Mouse (Mus musculus) forebrain, postnatal 0 days (tissue): Measurements from ENCODE around the gene Galk1. TPM values are rescaled to one million over a fixed set of nuclear protein-coding genes. Genes with fewer than 3 reads are reported as not detected.

Source experiments
- ATAC-seq: fragments of 200-750 bp; cut with Nextera tagmentation; 2 replicates; pipeline ENCODE4 v1.8.0; 2017; ENCODE audit warnings: mild to moderate bottlenecking, moderate library complexity
- DNase-seq: peaks from one replicate; pipeline ENCODE4 v3.0.0-alpha.2; 2015
- H3K27ac ChIP-seq: fragments of 300-500 bp; sonication (generic); 2 replicates; pipeline ENCODE4 v1.5.1; 2014; ENCODE audit warnings: low read depth, mild to moderate bottlenecking, antibody characterized with exemption, low read length, moderate library complexity, mixed read lengths
- H3K27me3 ChIP-seq: fragments of 300-500 bp; sonication (generic); 2 replicates; pipeline ENCODE4 v1.6.1; 2014; ENCODE audit warnings: mild to moderate bottlenecking, low read length, mixed read lengths; ENCODE audit not compliant: insufficient read depth
- H3K36me3 ChIP-seq: fragments of 300-500 bp; sonication (generic); 2 replicates; pipeline ENCODE4 v1.6.1; 2014; ENCODE audit warnings: mild to moderate bottlenecking, moderate library complexity; ENCODE audit not compliant: insufficient read depth
- H3K4me1 ChIP-seq: fragments of 300-500 bp; sonication (generic); 2 replicates; pipeline ENCODE4 v1.6.1; 2014; ENCODE audit warnings: antibody characterized with exemption; ENCODE audit not compliant: insufficient read depth
- H3K4me2 ChIP-seq: fragments of 300-500 bp; sonication (generic); 2 replicates; pipeline ENCODE4 v1.6.1; 2014; ENCODE audit warnings: low read depth, mild to moderate bottlenecking, moderate library complexity
- H3K4me3 ChIP-seq: fragments of 300-500 bp; sonication (generic); 2 replicates; pipeline ENCODE4 v1.5.1; 2014; ENCODE audit warnings: low read depth, low read length, mixed read lengths
- H3K9ac ChIP-seq: fragments of 300-500 bp; sonication (generic); 2 replicates; pipeline ENCODE4 v1.6.1; 2014; ENCODE audit warnings: mild to moderate bottlenecking
- H3K9me3 ChIP-seq: fragments of 300-500 bp; sonication (generic); 2 replicates; pipeline ENCODE4 v1.6.1; 2016; ENCODE audit warnings: low read length
- CTCF ChIP-seq: sonication (generic); IDR thresholded peaks from 2 replicates; pipeline ENCODE4 v1.5.1; 2016; ENCODE audit warnings: antibody characterized with exemption, control low read depth, low read depth
- WGBS: fragments of 180-500 bp; shearing (Covaris S2); extraction: QIAGEN DNeasy Blood & Tissue Kit; methylation state at CpG from one replicate; pipeline ENCODE4 v1.1.7; 2014; 5-methylcytosine and 5-hydroxymethylcytosine counted together
- polyA plus RNA-seq: library from polyadenylated mRNA; unstranded; fragments of >200 nt; fragmentation: Nextera tagmentation; extraction: Ambion mirVana; gene quantifications from 2 replicates; pipeline ENCODE4 v1.2.1, GENCODE M21; 2015
- total RNA-seq: library from RNA; depleted of rRNA; stranded (reverse); fragments of >200 nt; gene quantifications from 2 replicates; pipeline ENCODE4 v1.2.3, GENCODE M21; 2014

Gene Galk1
- total and polyA plus RNA-seq, 2 experiments from 2014 or later = 42.6 to 61.1 TPM

DNA sequence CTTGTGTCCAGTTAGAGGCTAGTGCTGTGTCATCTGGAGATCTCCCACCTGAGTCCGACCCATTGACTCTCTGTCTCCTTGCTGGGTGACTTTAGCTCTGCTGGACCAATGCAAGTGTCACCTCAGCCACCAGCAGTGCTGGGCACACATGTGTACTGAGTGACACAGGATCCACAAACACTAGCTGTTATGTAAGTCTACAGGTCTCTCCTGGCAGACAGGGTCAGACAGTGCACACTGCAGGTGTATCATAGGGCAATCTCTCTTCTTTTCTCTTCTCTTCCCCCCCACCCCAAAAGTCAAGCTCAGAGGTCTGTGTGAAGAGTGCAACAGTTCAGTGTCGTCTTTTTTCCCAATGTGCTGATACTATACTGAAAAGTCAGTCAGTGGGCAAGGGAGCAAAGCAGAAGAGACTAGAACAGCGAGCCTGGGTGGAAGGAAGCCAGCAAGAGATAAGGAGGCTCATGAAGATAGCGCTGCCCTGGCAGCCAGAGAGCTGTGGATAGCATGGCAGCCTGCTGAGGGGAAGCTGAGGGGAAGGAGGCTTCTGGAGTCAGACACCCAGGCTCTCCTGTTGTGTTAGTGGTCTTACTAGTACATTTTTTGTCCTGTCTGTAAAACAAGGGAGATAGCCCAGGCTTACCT lies 44.8 kb upstream of the Galk1 start:
- TF ChIP-seq CTCF = no peak
- Histone ChIP-seq H3K27me3 (no peaks in the 10 kb centered on the region), H3K4me2 (no peak overlapping the region), H3K4me3 (no peak overlapping the region), H3K36me3 (peaks cover 81% of the 10 kb centered on the region), H3K4me1 (no peaks in the 10 kb centered on the region), H3K9me3 (no peaks in the 10 kb centered on the region), H3K27ac (no peak overlapping the region), H3K9ac (no peak overlapping the region)
- no peak for DNase-seq
- 83% methylated on average over 4 of the region's 4 CpGs for WGBS
- no peak for ATAC-seq

DNA sequence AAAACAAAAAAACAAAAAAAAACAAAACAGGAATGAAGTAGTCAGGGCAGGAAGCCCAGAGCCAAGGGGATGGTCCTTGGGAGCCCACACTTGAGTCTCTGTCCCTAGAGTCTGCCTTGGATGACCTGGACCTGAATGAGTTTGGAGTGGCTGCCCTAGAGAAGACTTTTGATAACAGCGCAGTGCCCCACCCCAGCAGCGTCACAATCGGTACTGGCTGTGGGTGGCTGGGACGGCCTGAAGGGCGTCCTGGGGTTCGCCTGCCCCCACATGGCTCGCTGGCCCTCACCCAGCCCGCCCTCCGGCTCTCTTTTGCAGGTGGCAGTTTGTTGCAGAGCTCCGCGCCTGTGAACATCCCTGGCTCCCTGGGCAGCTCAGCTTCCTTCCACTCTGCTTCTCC lies 43.4 kb upstream of the Galk1 start:
- H3K36me3 ChIP-seq = peaks cover 86% of the 10 kb centered on the region
- no peak for ATAC-seq
- 100% methylated on average over 10 of the region's 11 CpGs for WGBS

DNA sequence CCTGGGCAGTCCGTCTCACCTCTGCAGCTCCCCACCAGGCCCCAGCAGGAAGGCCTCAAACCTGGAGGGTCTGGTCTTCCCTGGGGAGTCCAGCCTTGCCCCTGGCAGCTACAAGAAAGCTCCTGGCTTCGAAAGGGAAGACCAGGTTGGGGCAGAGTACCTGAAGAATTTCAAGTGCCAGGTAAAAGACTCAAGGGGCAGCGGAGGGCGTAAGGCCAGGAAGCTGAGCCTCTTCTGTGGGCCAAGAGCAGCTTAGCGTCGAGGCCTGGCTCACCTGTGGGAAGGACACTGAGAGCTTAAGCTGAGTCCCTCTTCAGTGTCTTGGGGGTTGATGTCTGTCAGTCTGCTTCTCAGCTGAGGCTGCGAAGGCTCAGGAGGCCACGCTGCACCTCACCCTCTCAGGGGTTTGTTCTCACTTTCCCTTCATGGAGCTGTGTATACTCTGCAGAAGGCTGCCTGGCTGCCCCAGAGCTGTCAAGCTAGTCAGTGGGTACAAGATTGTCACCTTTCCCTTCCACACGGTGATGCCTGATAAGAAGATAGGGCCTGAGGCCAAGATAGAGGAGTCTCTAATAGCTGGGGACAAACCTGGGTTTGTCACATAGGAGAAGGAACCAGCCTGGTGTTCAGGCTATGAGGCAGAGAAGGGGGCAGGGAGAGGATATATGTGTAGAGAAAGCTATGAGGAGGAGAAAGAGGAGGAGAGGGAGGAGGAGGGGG lies 41.2 kb upstream of the Galk1 start:
- Histone ChIP-seq H3K36me3 (peaks cover 89% of the 10 kb centered on the region), H3K27me3 (no peaks in the 10 kb centered on the region), H3K9ac (no peak overlapping the region), H3K27ac (no peak overlapping the region), H3K4me2 (no peak overlapping the region), H3K4me3 (no peak overlapping the region), H3K9me3 (no peaks in the 10 kb centered on the region), H3K4me1 (no peaks in the 10 kb centered on the region)
- WGBS = 94% methylated on average over 9 of the region's 9 CpGs
- TF ChIP-seq CTCF = no peak
- ATAC-seq (no peak), DNase-seq (no peak)

More for the DNA sequence above, 43.4 kb upstream of the Galk1 start:
- DNase-seq = no peak
- H3K4me1 ChIP-seq = no peaks in the 10 kb centered on the region
- no peaks in the 10 kb centered on the region for H3K27me3 ChIP-seq
- no peaks in the 10 kb centered on the region for H3K9me3 ChIP-seq
- H3K9ac ChIP-seq = no peak overlapping the region
- H3K4me3 ChIP-seq = no peak overlapping the region
- no peak for TF ChIP-seq CTCF
- no peak overlapping the region for H3K4me2 ChIP-seq
- no peak overlapping the region for H3K27ac ChIP-seq

DNA sequence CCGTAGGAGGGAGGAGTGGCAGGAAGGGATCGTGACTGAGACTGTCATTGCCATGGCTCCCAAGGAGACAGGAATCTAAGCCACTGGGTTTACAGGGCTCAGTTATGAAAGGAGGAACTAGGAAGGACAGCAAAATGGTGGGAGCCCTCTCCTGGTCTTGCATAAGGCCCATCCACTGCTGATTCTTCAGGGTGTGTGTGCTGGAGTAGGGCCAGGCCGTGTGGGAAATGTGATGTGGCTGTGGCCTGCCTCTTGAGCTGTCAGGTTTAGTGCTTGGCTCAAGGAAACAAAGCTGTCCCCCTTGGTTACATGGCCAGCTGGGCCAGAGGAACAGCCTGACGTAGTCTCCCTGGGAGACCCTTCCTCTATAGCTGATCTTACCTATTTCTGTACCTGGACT lies 37.7 kb upstream of the Galk1 start:
- H3K9ac ChIP-seq = no peak overlapping the region
- no peaks in the 10 kb centered on the region for H3K9me3 ChIP-seq
- no peak for TF ChIP-seq CTCF
- WGBS = 92% methylated on average over 4 of the region's 4 CpGs
- no peaks in the 10 kb centered on the region for H3K27me3 ChIP-seq
- DNase-seq (no peak), ATAC-seq (no peak)
- H3K27ac ChIP-seq = no peak overlapping the region
- H3K4me3 ChIP-seq = no peak overlapping the region
- no peak overlapping the region for H3K4me2 ChIP-seq
- H3K36me3 ChIP-seq = peaks cover 73% of the 10 kb centered on the region
- no peaks in the 10 kb centered on the region for H3K4me1 ChIP-seq

DNA sequence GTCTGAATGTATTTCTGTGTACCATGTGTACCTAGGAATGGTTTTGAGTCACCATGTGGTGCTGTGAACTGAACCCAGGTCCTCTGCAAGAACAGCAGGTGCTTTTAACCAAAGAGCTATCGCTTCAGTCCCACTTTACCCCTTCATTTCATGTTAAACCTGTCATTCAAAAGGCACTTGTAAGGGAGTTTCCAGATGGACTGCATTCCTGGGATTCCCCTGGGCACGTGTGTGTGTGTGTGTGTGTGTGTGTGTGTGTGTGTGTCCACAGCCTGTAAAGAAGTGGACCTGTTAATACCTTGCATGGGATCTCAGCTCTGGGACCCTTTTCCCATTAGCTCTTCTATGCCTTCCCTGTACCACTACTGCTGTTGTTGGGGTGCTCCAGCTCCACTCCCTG lies 37.1 kb upstream of the Galk1 start:
- Histone ChIP-seq H3K27ac (no peak overlapping the region), H3K36me3 (peaks cover 68% of the 10 kb centered on the region), H3K4me1 (no peaks in the 10 kb centered on the region), H3K4me3 (no peak overlapping the region), H3K9ac (no peak overlapping the region), H3K4me2 (no peak overlapping the region), H3K9me3 (no peaks in the 10 kb centered on the region), H3K27me3 (no peaks in the 10 kb centered on the region)
- WGBS = 83% methylated on average over 2 of the region's 2 CpGs
- DNase-seq (no peak), ATAC-seq (no peak)
- TF ChIP-seq CTCF = no peak

DNA sequence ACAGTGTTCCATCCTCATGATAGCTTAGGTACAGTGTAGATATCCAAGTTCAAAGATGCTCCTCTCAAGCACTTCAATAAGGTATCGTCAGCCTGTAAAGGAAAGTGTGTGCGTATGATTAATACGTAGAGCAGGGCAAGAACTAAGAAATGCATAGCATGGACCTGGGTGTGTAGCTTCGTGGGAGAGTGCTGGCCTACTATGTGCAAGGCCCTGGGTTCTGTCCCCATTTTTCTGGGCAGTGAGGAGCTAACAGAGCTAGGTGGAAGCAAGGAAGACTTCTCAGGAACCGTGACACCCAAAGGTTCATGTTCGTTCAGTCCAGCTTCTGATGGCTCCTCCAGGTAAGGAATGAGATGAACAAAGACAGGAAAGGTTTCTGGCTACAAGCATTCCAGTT lies 32.7 kb upstream of the Galk1 start:
- no peak for TF ChIP-seq CTCF
- DNase-seq (no peak), ATAC-seq (no peak)
- H3K4me1 ChIP-seq = no peaks in the 10 kb centered on the region
- no peak overlapping the region for H3K9ac ChIP-seq
- H3K36me3 ChIP-seq = peaks cover 39% of the 10 kb centered on the region
- no peak overlapping the region for H3K4me2 ChIP-seq
- H3K9me3 ChIP-seq = no peaks in the 10 kb centered on the region
- no peaks in the 10 kb centered on the region for H3K27me3 ChIP-seq
- no peak overlapping the region for H3K27ac ChIP-seq
- WGBS = 97% methylated on average over 6 of the region's 6 CpGs
- no peak overlapping the region for H3K4me3 ChIP-seq

DNA sequence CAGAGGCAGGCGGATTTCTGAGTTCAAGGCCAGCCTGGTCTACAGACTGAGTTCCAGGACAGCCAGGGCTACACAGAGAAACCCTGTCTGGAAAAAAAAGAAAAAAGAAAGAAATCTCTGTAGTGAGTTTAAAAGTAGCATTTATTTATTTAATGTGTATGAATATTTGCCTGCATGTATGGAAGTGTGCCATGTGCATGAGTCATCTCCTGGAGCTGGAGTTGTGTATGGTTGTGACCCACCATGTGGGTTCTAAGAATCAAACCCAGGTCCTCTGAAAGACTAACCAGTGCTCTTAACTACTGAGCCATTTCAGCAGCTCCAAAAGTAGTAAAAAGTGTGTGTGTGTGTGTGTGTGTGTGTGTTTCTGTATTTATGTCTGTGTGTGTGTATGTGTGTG lies 30.8 kb upstream of the Galk1 start:
- H3K36me3 ChIP-seq = peaks cover 27% of the 10 kb centered on the region
- H3K4me2 ChIP-seq = no peak overlapping the region
- no peaks in the 10 kb centered on the region for H3K27me3 ChIP-seq
- WGBS = 95% methylated on average over 1 of the region's 1 CpGs
- no peak for ATAC-seq
- no peaks in the 10 kb centered on the region for H3K4me1 ChIP-seq
- no peak overlapping the region for H3K9ac ChIP-seq
- no peak overlapping the region for H3K27ac ChIP-seq
- no peak overlapping the region for H3K4me3 ChIP-seq
- H3K9me3 ChIP-seq = no peaks in the 10 kb centered on the region
- DNase-seq = no peak
- no peak for TF ChIP-seq CTCF
